Mouse (Mus musculus) midbrain, embryonic 13.5 days (tissue): ENCODE measurements around the gene Them7. TPM values are rescaled to one million over a fixed set of nuclear protein-coding genes. Genes with fewer than 3 reads are reported as not detected.

Experiments used
- polyA plus RNA-seq: library from polyadenylated mRNA; unstranded; fragments of >200 nt; fragmentation: Nextera tagmentation; extraction: Ambion mirVana; gene quantifications from 2 replicates; pipeline ENCODE4 v1.2.1, GENCODE M21; 2015

The Them7 gene
- polyA plus RNA-seq, 1 experiment from 2014 or later = not detected

Other genes with a start within 250 kb of the Them7 start
- gene Eif3m, start 207.2 kb upstream of the Them7 start, polyA plus RNA-seq = 203 and 208 TPM in 2 replicates
- not detected in 2 replicates for gene Gm11060, start 132.3 kb upstream of the Them7 start, polyA plus RNA-seq
- gene Wt1, start 97.8 kb upstream of the Them7 start, polyA plus RNA-seq = 0.11 TPM in 1 of 2 replicates, not detected in the other
- 49.4 and 54.8 TPM in 2 replicates for gene Rcn1, start 175.0 kb downstream of the Them7 start, polyA plus RNA-seq